In genomic region chr5:121204132-121205089, GRCm38 (mm10) we compare ENCODE assay signal across 8 mouse cellular contexts. TPM values are rescaled to one million over a fixed set of nuclear protein-coding genes. Genes with fewer than 3 reads are reported as not detected.
A peak's percentile ranks its signal among the peaks of the same experiment; 100 is the strongest.
DNase-seq lines count a peak whose midpoint lies in the region; ATAC-seq and TF ChIP-seq lines count a peak whose summit lies in the region.

TSS of gene Rpl6 (plus strand) at chr5:121204481.

- ATAC-seq in lung, embryonic 15.5 days (ENCODE audit: borderline replicate concordance, extremely low read depth, low FRiP score, low TSS enrichment), result peak; percentile 88

- no peak for TF ChIP-seq CTCF in thymus, adult 2 months (IDR thresholded peaks at IDR 0.05; ENCODE audit: borderline replicate concordance, control insufficient read depth, extremely low read depth, insufficient read depth, low read length, poor library complexity)

- H3K9me3 ChIP-seq in lung, embryonic 15.5 days, result no peaks in the 10 kb centered on the region

- DNase-seq in MEL-GATA-1-ER (ENCODE audit: extremely low read depth, low read depth), result peak; percentile 81
- DNase-seq in cerebellum, adult 8-10 months, result peak; percentile 76
- DNase-seq in forelimb bud, embryonic 11.5 days (ENCODE audit: low read depth, low spot score), result peak; percentile 85
- peak; percentile 80 for DNase-seq in heart, postnatal 4 days
- peak; percentile 76 to 79 for DNase-seq in layer of hippocampus, adult 8-10 months (ENCODE audit: low spot score in 2 of 2)
- peak; percentile 71 for DNase-seq in ovary, adult 18-20 months (ENCODE audit: low spot score)
- DNase-seq in thymus, adult 2 months, result peak; percentile 74

- peak within 1 kb of the TSS; percentile 97 for H3K4me3 ChIP-seq in lung, embryonic 15.5 days
- H3K4me3 ChIP-seq in thymus, adult 2 months (ENCODE audit: control insufficient read depth, insufficient read depth, low read length), result peak within 1 kb of the TSS; percentile 99

- no peaks in the 10 kb centered on the region for H3K27me3 ChIP-seq in lung, embryonic 15.5 days
- H3K27me3 ChIP-seq in thymus, adult 2 months (ENCODE audit: control insufficient read depth, insufficient read depth, low read length), result no peaks in the 10 kb centered on the region

- H3K27ac ChIP-seq in lung, embryonic 15.5 days, result peak within 1 kb of the TSS; percentile 61
- peak within 1 kb of the TSS; percentile 19; the same call in 1 of the 2 replicates for H3K27ac ChIP-seq in thymus, adult 2 months (ENCODE audit: control insufficient read depth, insufficient read depth, low read length)

- peak within 1 kb of the TSS; percentile 99 for H3K9ac ChIP-seq in lung, embryonic 15.5 days

- H3K4me2 ChIP-seq in lung, embryonic 15.5 days, result peak within 1 kb of the TSS; percentile 69

- peaks cover 40% of the 10 kb centered on the region for H3K36me3 ChIP-seq in lung, embryonic 15.5 days
- peaks cover 35% of the 10 kb centered on the region for H3K36me3 ChIP-seq in thymus, adult 2 months (ENCODE audit: control insufficient read depth, insufficient read depth, low read length)

- TF ChIP-seq POLR2A in thymus, adult 2 months (IDR thresholded peaks at IDR 0.05; ENCODE audit: control insufficient read depth, extremely low read depth, insufficient read depth, low read length, poor library complexity), result peak; percentile 85

- H3K4me1 ChIP-seq in lung, embryonic 15.5 days, result peaks cover 25% of the 10 kb centered on the region
- peaks cover 11% of the 10 kb centered on the region for H3K4me1 ChIP-seq in thymus, adult 2 months (replicated peaks; ENCODE audit: control insufficient read depth, insufficient read depth, low read length)

- WGBS in lung, embryonic 15.5 days, result under 1% methylated on average over 52 of the region's 52 CpGs
- WGBS in thymus, adult 2 months, result 2% methylated on average over 52 of the region's 52 CpGs

RNA-seq across cellular contexts. Expression of gene Rpl6, which starts in this region (rescaled TPM):
- total RNA-seq in heart, postnatal 4 days (2021), result 100 to 1,000 TPM; 820 to 822 TPM
- 100 to 1,000 TPM; 517 to 564 (median 525) TPM for total RNA-seq in layer of hippocampus, adult 8-10 months (2022)
- 563 and 602 TPM in 2 replicates for polyA plus RNA-seq in lung, embryonic 15.5 days (2015; fragmentation: Nextera tagmentation; extraction: Ambion mirVana)
- 391 and 394 TPM in 2 replicates for polyA plus RNA-seq in thymus, adult 2 months (2012; rRNA removed)

Comparison
In these comparisons a context has a peak if more than half of its experiments do, and no peak if none do; other contexts are left out.
1. Peak in every context shown above with its lines: DNase-seq, ATAC-seq, H3K4me3 ChIP-seq and H3K27ac ChIP-seq.